Comparison of ENCODE assay signal across 8 mouse cellular contexts in the genomic region with DNA sequence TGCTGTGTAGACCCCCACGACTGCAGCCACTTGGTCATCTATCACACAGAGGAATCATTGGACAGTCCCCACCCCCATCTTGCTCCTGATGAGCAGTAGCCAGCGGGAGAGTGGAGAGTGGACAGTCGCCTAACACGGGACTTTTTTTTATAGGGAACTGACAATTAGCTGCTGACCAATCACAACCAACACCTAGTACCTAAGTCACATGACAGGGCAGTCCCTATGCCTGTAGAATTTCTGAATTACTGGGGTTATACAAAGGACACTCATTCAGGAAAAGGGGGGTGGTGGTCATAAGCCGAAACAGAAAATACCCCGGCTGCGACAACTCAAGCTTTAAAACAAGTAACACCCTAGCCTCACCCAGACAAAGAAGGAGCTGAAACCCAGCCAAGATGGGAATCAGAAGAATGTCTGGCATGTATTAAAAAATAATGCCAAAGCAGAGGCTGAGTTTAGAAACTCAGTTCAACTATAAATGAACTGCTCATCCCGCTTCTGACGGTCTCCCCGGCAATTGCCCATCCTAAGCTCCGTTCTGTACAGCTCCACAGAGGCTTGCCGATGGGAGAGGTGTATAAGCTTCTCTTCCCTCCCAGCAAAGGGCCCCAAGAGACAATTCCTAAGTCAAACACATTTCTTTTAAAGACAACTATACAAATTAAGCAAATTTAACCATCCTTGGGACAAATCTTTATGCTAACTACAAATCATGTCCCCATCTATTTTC.
DNase-seq lines count a peak whose midpoint lies in the region; ATAC-seq and TF ChIP-seq lines count a peak whose summit lies in the region.

No protein-coding gene starts in this region.

- ATAC-seq in forebrain, postnatal 0 days, result peak; percentile 45
- ATAC-seq in lung, postnatal 0 days, result peak; percentile 74

- 0 out of 2 replicates have a peak, but pooled peaks have one; percentile 24 for TF ChIP-seq EP300 in lung, postnatal 0 days (IDR thresholded peaks at IDR 0.05)

- TF ChIP-seq CTCF in forebrain, postnatal 0 days (IDR thresholded peaks at IDR 0.05; ENCODE audit: low read depth), result no peak
- no peak for TF ChIP-seq CTCF in lung, postnatal 0 days (IDR thresholded peaks at IDR 0.05)

- H3K27me3 ChIP-seq in forebrain, postnatal 0 days (ENCODE audit: insufficient read depth, low read length), result no peaks in the 10 kb centered on the region
- H3K27me3 ChIP-seq in lung, postnatal 0 days (replicated peaks; ENCODE audit: insufficient read depth, low read length), result no peaks in the 10 kb centered on the region

- peak overlapping the region; percentile 85 for H3K27ac ChIP-seq in brown adipose tissue, adult 24 weeks (replicated peaks; ENCODE audit: low read depth, low read length)
- no peak overlapping the region for H3K27ac ChIP-seq in forebrain, postnatal 0 days (ENCODE audit: low read depth, low read length)
- peak overlapping the region; percentile 69 for H3K27ac ChIP-seq in lung, postnatal 0 days (ENCODE audit: low read length)

- peak overlapping the region; percentile 41 for H3K4me2 ChIP-seq in forebrain, postnatal 0 days (ENCODE audit: low read depth)
- peak overlapping the region; percentile 54 for H3K4me2 ChIP-seq in lung, postnatal 0 days (replicated peaks; ENCODE audit: low read depth, low read length)

- H3K9me3 ChIP-seq in forebrain, postnatal 0 days (ENCODE audit: low read length), result no peaks in the 10 kb centered on the region
- H3K9me3 ChIP-seq in lung, postnatal 0 days (ENCODE audit: low read length), result no peaks in the 10 kb centered on the region

- WGBS in forebrain, postnatal 0 days, result 44% methylated on average over 12 of the region's 12 CpGs
- 30% methylated on average over 12 of the region's 12 CpGs for WGBS in lung, postnatal 0 days

- H3K9ac ChIP-seq in forebrain, postnatal 0 days, result no peak overlapping the region
- peak overlapping the region; percentile 9; the same call in 1 of the 2 replicates for H3K9ac ChIP-seq in lung, postnatal 0 days (replicated peaks; ENCODE audit: low read depth)

- H3K36me3 ChIP-seq in forebrain, postnatal 0 days (ENCODE audit: insufficient read depth), result no peaks in the 10 kb centered on the region
- no peaks in the 10 kb centered on the region for H3K36me3 ChIP-seq in lung, postnatal 0 days (ENCODE audit: insufficient read depth, low read length)

- peak overlapping the region; percentile 72 for H3K4me3 ChIP-seq in brown adipose tissue, adult 24 weeks (ENCODE audit: insufficient read depth, low read depth, low read length)
- H3K4me3 ChIP-seq in forebrain, postnatal 0 days (ENCODE audit: low read depth, low read length), result peak overlapping the region; percentile 23
- peak overlapping the region; percentile 31 for H3K4me3 ChIP-seq in lung, postnatal 0 days (ENCODE audit: low read depth, low read length)

- H3K4me1 ChIP-seq in brown adipose tissue, adult 24 weeks (ENCODE audit: control insufficient read depth, insufficient read depth, insufficient read length, low read length), result peaks cover 2% of the 10 kb centered on the region; the same call in 1 of the 2 replicates
- no peaks in the 10 kb centered on the region for H3K4me1 ChIP-seq in forebrain, postnatal 0 days (ENCODE audit: insufficient read depth)
- no peaks in the 10 kb centered on the region for H3K4me1 ChIP-seq in lung, postnatal 0 days (ENCODE audit: insufficient read depth, low read depth, low read length)

- DNase-seq in spleen, postnatal 36 days (ENCODE audit: low spot score in 2 of 2), result peak; percentile 1 to 6
- no peak for DNase-seq in spleen, adult 12 weeks (ENCODE audit: low spot score)
- DNase-seq in forebrain, postnatal 0 days, result no peak
- DNase-seq in induced T-regulatory cell, adult 2 months (ENCODE audit: low read depth), result peak; percentile 2
- peak; percentile 62 for DNase-seq in lung, postnatal 0 days (ENCODE audit: low spot score)
- DNase-seq in retina, embryonic 14.5 days (ENCODE audit: low spot score), result peak; percentile 42
- DNase-seq in right cerebral cortex, postnatal 14 days, result no peak

Comparison
In these comparisons a context has a peak if more than half of its experiments do, and no peak if none do; other contexts are left out.
1. DNase-seq: peak in spleen, postnatal 36 days (2 of 2), induced T-regulatory cell, adult 2 months (single experiment), lung, postnatal 0 days (single experiment) and retina, embryonic 14.5 days (single experiment); none in spleen, adult 12 weeks (single experiment), forebrain, postnatal 0 days (single experiment) and right cerebral cortex, postnatal 14 days (single experiment).
2. Peak in every context shown above with its lines, with median percentiles within 50 percentile points of each other: H3K4me3 ChIP-seq.